Mouse (Mus musculus) layer of hippocampus, adult 18-20 months (tissue): Measurements from ENCODE around the gene Olfr1279. TPM values are rescaled to one million over a fixed set of nuclear protein-coding genes. Genes with fewer than 3 reads are reported as not detected.
"Not testable (repeated sequence)": the region's sequence is repeated elsewhere in the genome, so short reads cannot be mapped to it uniquely, and the experiment has no call there.

Experiments used
- DNase-seq, 2 experiments: peaks; one replicate each; pipeline ENCODE4 v3.0.0; 2022; ENCODE audit warnings: low spot score in 2 of 2
- long read RNA-seq: library from polyadenylated mRNA; stranded (forward); transcript quantifications from one replicate; pipeline ENCODE4 v2.0.0, GENCODE M21; 2021
- total RNA-seq, 2 experiments: library from RNA; stranded (reverse); gene quantifications; 2 replicates each; pipeline ENCODE4 v1.2.3; 2021

Olfr1279 gene
- not detected for total RNA-seq
- long read RNA-seq, result 0 reads

DNA sequence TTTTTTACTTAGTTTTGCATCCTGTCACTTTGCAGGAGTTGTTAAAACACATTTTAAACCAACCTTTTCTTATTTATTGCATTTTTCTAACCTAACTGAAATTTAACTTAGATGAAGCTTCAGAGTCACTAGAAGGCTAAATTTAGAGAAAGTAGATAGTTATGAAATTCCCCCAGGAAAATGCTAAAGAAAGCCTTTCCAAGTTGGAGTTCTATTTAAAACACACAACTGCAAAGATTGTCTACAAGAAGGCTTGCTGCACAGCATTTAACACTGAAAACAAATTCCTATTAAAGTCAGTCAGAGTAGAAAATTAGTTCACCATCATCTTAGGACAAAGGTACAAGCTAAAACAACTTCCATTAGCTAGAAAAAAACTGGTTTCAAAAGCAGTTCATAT, at the start of gene Olfr1279:
TSS of gene Olfr1279 (plus strand) at position 262 of the 400 bp plus-strand sequence.
- no peak for DNase-seq

DNA sequence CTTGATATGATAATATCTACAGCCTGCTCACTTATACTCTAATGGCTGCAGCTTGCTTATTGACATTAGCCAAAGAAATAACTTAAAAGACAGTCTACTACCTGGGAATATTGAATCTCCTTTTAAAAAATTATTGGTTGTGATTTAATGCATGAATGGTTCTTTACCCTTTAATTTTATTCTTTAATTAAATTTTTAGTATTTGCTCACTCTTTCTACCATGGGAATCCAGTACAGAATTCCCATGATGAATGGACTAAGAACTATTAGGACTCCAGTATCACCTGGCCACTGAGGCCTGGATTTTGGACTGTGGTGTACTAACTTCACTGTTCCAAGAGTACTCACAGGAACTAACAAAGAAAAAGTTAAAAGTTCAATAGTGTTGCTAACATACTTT, 46.2 kb upstream of the Olfr1279 start, which contains the start of gene Olfr1276:
TSS of gene Olfr1276 (plus strand) at position 301 of the 400 bp plus-strand sequence.
- DNase-seq, result no peak

DNA sequence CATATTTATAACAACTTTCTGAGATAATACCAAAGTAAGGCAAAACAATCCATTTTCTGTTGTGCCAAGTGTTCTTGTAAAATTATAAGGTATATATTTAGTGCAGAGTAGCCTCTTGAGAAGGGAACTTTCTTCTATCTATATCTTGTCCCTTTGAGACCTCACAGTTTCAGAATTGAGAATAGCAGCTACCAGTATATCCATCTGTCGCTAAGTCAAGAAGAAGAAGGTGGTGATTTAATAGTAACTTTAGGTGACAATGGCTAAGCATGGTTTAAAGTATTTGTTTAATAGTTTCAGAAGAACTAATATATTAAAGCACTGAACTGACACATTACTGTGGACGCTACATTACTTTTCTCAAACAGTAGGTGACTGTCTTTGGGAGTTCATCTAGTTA, 26.4 kb upstream of the Olfr1279 start, which contains the start of gene Olfr1277:
TSS of gene Olfr1277 (minus strand) at position 101 of the 400 bp plus-strand sequence.
- DNase-seq, result no peak

DNA sequence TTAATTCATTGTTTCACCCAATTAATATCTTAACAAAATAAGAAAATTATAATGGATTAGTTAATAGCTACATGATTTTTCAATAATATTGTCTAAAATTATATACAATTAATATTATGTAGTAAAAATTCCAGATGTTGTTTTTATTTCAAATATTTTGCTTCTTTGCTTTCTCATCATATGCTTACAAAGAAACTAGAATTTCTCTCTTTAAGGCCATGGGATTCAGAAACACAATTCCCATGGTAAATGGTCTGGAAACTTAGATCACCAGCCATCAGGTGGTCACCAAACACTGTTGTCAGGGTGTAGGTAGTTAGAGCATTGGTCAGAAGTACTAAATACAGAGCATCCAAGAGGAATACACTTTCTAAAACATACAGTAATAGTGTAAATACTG, 10.6 kb upstream of the Olfr1279 start, which contains the start of gene Olfr1278:
TSS of gene Olfr1278 (plus strand) at position 301 of the 400 bp plus-strand sequence.
- no peak for DNase-seq

DNA sequence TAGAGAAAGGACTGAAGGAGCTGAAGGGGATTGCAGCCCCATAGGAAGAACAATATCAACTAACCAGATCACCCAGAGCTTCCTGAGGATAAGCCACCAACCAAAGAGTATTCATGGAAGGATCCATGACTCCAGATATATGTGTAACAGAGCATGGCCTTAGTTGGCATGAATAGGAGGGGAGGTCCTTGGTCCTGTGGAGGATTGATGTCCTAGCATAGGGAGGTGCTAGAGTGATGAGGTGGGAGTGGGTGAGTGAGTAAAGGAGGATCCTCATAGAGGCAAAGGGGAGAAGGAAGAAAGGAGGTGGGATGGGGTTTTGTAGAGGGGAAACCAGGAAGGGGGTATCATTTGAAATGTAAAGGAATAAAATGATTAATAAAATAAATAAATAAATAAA, 1.9 kb upstream of the Olfr1279 start:
- DNase-seq, result no peak

DNA sequence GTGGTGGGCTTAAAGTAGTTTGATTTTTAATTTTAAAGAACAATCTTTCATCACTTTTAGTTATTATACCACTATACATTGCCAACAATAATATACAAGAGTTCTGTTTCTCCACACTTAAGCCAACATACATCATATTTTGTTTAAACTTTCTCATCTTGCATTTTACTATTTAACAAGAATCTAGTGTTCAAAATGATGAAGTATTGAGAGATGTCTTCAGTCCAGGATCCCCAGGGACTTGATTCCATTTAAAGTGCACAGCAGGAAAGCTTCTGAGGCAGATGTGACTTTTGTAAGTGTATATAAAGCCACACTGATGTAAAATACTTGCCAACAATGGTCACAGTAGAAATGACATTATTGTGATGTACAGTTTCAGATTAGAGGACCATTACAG, 13.3 kb downstream of the Olfr1279 start, which contains the start of gene Olfr1280:
TSS of gene Olfr1280 (plus strand) at position 301 of the 400 bp plus-strand sequence.
- no peak for DNase-seq

DNA sequence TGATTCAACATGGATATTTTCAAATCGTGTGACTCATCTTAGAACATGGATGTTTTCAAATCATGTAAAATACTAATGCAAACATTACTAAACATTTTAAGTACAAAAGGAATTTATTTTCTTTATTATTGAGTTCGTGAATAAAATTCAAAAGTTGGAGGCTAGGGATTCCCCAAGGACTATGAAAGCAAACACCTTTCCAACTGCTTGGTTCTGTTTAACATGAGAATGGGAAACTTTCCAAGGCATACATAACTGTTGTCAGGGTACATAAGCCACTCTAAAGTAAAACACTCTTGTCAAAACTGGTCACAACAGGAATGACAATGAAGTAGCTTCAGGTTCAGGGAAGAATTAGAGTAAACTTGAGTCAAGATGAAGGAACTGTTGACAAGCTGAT, 25.8 kb downstream of the Olfr1279 start, which contains the start of gene Olfr1281:
TSS of gene Olfr1281 (plus strand) at position 301 of the 400 bp plus-strand sequence.
- no peak for DNase-seq

DNA sequence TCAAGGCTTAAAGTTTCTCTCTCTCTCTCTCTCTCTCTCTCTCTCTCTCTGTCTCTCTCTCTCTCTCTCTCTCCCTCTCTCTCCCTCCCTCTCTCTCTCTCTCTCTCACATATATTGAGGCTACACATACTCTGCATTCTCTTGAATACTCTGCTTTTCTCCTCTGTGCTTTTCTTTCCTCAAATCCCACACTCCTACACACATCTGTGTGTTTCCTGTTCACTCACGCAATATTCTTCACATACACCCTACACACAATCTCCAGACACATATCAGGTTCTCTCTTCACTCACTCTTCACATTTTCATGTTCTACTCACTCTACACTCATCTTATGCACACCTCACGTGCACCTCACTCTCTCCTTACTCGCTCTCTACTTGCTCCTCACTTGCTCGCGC, 33.3 kb downstream of the Olfr1279 start:
- not testable (repeated sequence) for DNase-seq

DNA sequence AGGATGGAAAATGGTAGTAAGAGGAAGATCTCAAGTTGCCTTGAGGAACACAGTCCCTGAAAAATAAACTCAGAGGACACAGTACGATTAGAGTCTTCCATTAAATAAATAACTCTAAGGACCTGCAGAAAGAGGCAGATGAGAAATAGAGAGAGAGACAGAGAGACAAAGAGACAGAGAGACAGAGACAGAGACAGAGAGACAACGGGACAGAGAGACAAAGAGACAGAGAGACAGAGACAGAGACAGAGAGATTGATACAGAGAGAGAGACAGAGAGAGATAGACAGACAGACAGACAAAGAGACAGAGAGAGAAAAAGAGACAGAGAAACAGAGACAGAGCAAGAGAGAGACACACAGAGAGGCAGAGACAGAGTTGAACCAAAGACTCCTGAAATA, 35.5 kb downstream of the Olfr1279 start, which contains the start of gene Olfr1282:
TSS of gene Olfr1282 (minus strand) at position 101 of the 400 bp plus-strand sequence.
- no peak for DNase-seq

Other genes with a start within 250 kb of the Olfr1279 start
- not detected for gene Gm13941, start 194.7 kb upstream of the Olfr1279 start, total RNA-seq
- gene Gm15130, start 147.7 kb upstream of the Olfr1279 start, total RNA-seq, result not detected
- gene 4930430A15Rik, start 71.0 kb upstream of the Olfr1279 start, total RNA-seq, result not detected
- gene Olfr1275, start 65.3 kb upstream of the Olfr1279 start, total RNA-seq, result not detected
- not detected for gene Olfr1276, start 46.1 kb upstream of the Olfr1279 start, total RNA-seq
- gene Olfr1277, start 26.5 kb upstream of the Olfr1279 start, total RNA-seq, result not detected
- not detected for gene Olfr1278, start 10.5 kb upstream of the Olfr1279 start, total RNA-seq
- not detected for gene Olfr1280, start 13.4 kb downstream of the Olfr1279 start, total RNA-seq
- gene Olfr1281, start 25.9 kb downstream of the Olfr1279 start, total RNA-seq, result not detected
- gene Olfr1282, start 35.4 kb downstream of the Olfr1279 start, total RNA-seq, result not detected
- gene Olfr1283, start 66.2 kb downstream of the Olfr1279 start, total RNA-seq, result not detected
- gene Olfr1284, start 74.9 kb downstream of the Olfr1279 start, total RNA-seq, result not detected
- gene Olfr1286, start 122.5 kb downstream of the Olfr1279 start, total RNA-seq, result not detected
- gene Olfr1287, start 148.5 kb downstream of the Olfr1279 start, total RNA-seq, result not detected
- gene Olfr1288, start 173.5 kb downstream of the Olfr1279 start, total RNA-seq, result not detected
- gene Olfr1289, start 180.2 kb downstream of the Olfr1279 start, total RNA-seq, result not detected
- not detected for gene Olfr1290, start 193.2 kb downstream of the Olfr1279 start, total RNA-seq
- not detected for gene Olfr1291-ps1, start 196.5 kb downstream of the Olfr1279 start, total RNA-seq
- not detected for gene Olfr1293-ps, start 224.6 kb downstream of the Olfr1279 start, total RNA-seq
- gene Olfr1294, start 239.7 kb downstream of the Olfr1279 start, total RNA-seq, result not detected